Mouse (Mus musculus): Measurements from ENCODE around the gene Nrcam.

GRCm38 (mm10) chr12:44497762-44498161 is 169.1 kb downstream of the Nrcam start:
- TF ChIP-seq GATA1 (IDR thresholded peaks at IDR 0.05; ENCODE audit: low read length) (no peak), TAL1 (IDR thresholded peaks at IDR 0.05; ENCODE audit: low read length) (no peak)

Data from erythroblast, embryonic 14.5 days (primary cell).